Mouse (Mus musculus): ENCODE data around the gene Znfx1. TPM values are rescaled to one million over a fixed set of nuclear protein-coding genes. Genes with fewer than 3 reads are reported as not detected.

Gene Znfx1
- 15.9 and 18.0 TPM in 2 replicates for total RNA-seq (2017)

DNA sequence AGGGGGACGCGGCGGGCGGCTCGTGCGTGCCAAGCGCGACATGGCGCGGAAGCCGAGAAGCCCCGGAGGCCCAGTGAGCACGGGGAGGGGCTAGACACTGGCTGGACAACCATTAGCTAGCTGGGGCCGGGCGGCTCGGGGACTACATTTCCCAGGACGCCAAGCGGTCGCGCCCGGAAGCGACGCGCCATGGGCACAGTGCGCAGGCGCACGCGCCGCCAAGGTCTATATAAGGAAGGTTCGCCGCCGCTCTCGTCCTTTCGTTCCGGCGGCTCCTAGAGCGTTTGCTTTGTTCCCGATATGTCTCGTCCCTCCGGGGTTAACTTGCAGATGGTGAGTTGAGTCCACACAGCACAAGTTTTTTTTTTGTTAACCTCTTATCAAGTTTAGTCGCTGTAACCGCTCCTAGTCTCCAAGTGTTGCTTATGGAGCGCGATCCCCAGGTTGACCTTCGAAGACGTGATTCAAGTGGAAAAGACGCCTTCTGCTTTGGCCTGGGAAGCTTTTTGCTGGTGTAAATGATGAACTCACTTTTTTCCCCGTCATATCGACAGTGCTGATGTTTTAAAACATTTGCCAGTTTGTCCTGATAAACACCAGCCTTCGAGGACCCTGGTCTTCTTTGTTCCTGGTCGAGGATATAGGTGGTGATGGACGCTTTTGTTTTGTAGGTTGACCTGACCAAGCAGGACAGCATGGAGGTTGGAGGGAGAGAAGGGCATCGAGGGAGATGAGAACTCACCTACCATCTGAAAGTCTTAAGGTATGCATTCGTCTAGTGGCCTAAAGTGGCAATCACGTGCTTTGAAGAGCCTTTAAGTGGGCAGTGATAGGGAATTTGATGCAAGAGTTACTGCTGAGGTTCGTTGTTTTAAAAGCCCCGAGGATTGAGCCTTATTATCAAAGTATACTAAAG lies at the start of gene Znfx1:
Znfx1 (minus strand) TSS at position 51 of the 916 bp plus-strand sequence.
- peak; percentile 71 for ATAC-seq (replicated peaks; ENCODE audit: low read depth, poor library complexity, severe bottlenecking)

DNA sequence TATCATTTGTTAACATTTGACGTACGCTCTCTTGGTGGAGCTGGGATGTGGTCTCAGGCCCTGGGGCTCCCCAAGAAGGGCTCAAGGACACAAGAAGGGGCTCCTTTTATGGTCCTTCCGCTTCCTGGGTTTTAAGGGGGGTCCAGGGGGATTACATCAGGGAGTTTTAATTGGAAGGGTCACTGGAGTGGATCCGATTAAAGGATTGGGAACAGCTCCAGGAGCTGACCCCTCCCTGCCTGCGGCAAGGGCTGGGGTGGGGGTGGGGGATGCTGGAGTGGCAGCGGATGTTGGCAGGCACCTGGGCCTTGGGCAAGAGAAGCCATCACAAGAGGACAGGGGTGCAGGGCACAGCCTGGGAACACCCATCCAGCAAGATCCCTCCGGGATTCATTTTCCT lies 49.4 kb upstream of the Znfx1 start:
- no peak for ATAC-seq (replicated peaks; ENCODE audit: low read depth, poor library complexity, severe bottlenecking)

DNA sequence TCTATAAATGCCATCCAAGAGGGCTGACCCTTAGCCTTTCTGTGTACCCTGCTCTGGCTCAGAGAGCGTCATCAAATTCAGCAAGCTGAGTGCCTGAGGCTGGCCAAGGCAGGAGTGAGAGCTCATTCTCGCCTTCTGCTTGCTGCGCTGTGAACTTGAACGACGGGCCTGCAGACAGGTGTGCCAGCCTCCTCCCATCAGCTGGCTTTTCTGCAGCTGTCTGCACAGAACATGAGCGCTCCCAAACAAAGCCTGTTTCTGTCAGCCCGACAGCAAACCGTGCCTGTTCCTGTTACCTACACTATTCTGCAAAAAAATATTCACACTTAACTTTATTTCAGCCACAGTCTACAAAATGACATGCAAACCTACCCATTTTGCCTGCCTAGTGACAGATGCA lies 46.7 kb upstream of the Znfx1 start:
- ATAC-seq (replicated peaks; ENCODE audit: low read depth, poor library complexity, severe bottlenecking), result no peak

DNA sequence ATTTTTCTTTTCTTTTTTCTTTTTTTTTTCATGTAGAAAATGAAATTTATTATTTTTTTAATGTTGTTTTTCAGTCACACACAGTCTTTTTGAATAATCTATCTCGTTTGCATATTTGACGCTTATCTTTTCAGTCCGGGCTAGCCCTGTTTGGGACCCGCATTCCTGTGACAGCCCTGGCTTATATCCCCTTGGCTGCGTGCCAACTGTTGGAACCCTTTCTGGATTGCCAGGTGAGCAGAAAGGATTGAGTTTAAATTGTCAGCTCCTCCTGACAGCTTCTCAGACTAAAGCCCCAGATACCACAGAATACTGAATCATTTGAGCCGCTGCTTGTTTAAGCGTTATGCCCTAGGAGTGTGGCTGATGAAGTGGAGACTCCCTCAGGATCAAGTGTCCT lies 40.7 kb upstream of the Znfx1 start:
- ATAC-seq (replicated peaks; ENCODE audit: low read depth, poor library complexity, severe bottlenecking), result no peak

DNA sequence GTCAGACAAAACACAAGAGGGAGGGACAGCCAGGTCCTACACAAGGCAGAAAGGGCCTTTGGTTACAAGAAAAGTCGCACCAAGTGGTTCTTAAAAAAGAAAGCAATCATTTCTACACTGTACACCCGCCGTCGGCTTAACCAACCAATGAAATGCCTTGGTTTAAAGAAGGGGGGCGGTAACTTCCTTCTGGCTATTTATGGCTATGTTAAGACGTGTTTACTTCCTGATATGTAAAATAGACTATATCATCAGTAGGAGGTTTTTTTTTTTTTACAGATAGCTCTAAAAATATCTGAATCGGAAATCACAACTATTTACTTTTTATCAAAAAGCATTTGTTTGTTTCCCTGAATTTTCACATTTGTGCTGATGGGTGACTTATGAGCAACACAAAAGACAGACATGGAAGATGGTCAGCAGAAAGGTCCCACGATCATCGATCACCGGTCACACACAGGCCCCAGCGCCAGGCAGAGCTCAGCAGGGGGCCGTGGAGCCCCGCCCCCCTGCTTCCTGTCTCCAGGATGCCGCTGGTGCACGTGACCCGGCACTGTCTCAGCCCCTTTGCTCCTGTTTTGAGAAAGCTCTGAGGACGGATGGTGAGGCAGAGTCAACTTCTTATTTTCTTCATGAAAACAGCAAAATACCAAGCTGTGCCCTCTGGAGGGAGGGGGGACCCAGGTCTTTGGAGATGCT lies 39.1 kb upstream of the Znfx1 start:
- ATAC-seq (replicated peaks; ENCODE audit: low read depth, poor library complexity, severe bottlenecking), result peak; percentile 92

DNA sequence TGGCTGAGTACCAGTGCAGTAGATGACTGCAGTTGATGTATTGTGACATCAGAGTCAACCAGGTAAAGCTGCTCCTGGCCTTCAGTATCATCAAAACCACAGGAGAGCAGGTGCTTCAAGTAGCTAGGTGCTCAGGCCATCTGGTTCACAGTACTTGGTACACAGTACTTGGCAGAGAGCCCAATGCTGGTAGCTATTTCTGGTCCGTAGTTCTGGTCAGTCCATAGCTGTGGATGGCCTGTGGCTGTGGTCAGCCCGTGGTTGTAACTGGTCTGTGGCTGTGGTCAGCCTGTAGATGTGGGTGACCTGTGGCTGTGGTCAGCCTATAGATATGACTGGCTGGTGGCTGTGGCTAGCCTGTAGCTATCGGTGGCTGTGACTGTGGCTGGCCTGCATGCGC lies 31.9 kb upstream of the Znfx1 start:
- peak; percentile 36 for ATAC-seq (replicated peaks; ENCODE audit: low read depth, poor library complexity, severe bottlenecking)

DNA sequence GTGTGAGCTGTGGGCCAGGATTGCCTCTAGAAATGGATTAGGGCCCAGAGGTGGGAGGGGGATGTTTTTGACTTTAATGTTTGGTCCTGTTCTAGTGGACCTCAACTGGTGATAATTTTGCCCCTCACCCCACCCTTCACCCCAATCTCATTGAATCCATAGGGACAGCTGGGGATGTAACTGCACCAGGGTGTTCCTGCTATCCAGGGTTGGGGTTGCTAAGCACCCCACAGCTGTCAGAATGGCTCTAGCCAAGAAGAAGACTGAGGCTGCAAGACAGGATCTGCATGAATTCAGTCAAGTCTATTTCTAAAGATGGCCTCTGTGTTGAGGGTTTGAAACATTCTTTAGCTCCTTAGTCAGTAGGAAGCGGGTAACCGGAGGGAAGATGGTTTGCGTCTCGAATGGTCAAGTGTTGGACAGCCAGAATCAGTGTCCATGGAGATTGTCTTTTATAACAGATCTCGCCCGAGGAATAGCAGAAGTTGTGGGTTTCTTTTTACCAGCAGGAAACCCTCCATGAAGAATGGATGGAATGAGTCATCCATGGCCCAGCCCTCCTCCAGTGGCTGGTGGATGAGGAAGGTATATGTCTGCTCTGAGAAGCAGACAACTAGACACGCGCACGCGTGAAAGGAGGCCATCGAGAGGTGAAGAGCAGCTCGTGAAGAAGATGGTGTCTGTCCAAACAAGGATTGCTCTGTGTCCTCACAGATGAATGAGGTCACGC lies 30.5 kb upstream of the Znfx1 start:
- peak; percentile 96 for ATAC-seq (replicated peaks; ENCODE audit: low read depth, poor library complexity, severe bottlenecking)

DNA sequence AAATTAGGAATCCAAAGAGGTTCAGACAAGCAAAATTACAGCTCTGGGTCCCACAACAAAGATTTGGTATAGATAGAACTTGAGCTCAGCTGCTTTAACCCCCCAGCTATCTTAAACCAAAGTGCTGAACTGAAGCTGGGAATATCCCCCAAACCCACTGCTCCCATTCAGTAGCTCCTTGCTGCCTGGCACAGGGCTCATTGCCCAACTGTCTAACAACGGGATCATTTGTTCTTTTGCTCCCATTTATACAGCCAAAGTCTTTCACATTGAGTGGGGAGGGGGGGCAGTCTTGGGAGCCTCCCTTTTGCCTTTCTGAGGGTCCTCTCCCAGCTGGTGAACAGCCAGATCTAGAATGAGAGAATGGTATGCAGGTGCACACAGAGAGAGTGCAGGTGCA lies 27.5 kb upstream of the Znfx1 start:
- ATAC-seq (replicated peaks; ENCODE audit: low read depth, poor library complexity, severe bottlenecking), result no peak

DNA sequence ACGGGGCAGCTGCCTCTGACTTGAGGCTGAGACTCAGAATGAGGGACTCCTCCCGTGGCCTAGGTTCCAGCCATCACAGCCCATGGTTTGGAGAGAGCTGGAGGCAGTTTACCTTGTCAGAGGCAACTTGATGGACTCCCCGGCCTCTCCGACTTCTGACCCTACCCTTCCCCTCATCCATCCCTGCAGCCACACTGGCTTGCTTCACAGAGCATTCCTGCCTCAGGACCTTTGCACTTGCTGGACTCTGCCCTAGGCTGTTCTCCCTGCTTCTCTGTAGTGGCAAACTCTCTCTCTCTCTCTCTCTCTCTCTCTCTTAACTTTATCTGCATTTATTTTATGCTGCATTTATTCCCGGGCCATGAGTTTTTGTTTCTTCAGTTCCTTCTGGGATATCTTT lies 24.0 kb upstream of the Znfx1 start:
- no peak for ATAC-seq (replicated peaks; ENCODE audit: low read depth, poor library complexity, severe bottlenecking)

DNA sequence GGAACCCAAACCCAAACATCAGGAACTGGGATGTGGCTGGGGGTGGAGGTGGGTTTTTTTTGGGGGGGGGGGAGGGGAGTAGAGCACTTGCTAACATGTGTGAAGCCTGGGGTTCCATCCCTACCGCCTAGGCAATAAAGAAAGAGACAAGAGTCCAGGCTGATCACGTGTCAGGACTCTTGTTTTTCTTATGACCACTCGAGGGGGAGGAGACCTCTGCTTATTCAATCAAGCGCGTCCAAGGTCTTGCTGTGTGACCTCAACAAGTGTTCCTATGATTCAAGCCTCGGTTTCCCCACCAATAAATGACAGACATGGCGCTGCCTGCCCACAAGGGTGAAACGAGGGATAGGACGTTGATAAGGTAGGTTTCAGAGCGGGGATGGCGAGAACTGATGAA lies 23.3 kb upstream of the Znfx1 start:
- ATAC-seq (replicated peaks; ENCODE audit: low read depth, poor library complexity, severe bottlenecking), result no peak

DNA sequence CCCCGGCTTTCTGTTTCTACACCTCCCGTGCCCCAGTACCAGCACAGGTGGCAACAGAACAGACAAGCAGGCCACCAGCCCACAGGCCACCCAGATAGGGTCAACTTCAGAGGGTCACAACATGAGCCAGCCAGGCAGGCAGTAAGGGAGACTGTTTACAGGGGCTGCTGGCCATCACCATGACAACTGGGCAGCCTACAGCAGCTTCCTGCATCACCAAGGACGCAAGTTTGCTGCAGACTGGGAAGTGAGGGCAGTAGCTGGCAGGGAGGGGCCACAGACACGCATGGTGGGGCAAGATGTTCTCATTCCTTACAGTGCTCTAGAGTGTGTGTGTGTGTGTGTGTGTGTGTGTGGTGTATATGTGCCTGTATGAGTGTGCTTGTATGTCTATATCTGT lies 18.8 kb upstream of the Znfx1 start:
- peak; percentile 94 for ATAC-seq (replicated peaks; ENCODE audit: low read depth, poor library complexity, severe bottlenecking)

DNA sequence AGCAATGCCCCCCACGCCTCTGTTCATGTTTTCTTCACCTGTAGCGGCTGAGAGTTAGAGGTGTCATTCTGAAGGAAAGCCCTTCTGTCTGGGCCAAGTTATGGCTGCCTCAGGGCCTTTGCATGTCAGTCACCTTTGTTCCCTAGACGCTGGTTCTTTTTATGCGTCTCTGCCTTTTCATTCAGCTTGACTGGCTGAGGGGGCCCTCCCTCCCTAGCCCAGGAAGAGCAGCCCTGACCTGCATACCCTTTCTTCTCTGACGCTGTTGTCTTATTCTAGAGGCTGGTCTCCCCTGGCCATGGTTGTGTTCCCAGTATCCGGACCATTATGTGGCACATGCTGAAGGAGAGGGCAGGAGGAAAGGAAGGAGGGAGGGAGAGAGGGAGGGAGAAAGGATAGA lies 18.3 kb upstream of the Znfx1 start:
- no peak for ATAC-seq (replicated peaks; ENCODE audit: low read depth, poor library complexity, severe bottlenecking)

DNA sequence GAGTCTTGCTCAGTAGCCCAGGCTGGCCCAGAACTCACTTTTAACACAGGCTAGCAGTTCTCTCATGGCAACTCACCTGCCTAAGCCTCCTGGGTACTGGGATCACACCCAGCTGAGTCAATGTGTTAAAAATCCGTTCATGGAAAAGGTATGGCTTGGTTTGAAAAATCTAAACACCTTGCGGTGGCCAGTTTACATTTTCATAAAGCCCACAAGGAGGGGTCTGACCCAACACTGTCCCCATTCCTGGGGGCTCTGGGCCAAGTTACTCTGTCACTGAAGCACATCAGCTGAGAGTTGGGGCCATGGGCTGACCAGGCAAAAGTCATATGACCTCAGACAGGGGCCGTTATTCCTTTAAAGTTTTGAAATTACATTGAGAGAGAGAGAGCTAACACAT lies 17.6 kb upstream of the Znfx1 start:
- no peak for ATAC-seq (replicated peaks; ENCODE audit: low read depth, poor library complexity, severe bottlenecking)

DNA sequence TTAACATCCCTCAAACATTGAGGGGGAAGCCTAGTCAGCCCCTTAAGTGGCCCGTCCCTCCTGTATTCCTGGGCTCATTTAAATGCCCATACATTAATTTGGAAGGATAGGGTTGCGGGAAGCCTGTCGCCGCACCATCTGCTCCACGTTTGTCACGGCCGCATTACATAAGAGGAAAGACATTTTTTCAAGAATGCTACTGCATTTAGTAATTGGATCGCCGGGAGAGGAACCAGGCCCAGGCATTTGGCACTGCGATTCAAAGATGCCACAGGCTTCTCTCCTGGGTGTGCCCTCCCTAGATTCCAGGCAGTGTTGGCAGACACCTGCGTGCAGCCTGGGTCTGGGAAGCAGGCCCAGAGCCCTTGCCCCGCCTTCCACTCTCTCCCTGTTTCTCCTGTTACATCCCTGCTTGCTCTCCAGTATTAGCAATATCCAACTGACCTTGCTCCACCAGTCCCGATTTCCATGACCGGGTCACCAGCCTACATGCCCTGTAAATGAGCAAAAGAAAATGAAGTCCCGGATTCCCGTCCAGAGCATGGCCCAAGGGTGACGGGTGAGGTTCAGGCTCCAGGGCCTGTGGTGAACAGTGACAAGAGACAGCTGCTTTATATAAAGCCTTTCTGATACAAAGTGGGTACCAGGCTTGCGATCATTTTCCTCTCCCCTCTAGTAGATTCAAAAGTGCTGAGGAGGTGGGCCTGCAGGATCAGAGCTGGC lies 16.9 kb upstream of the Znfx1 start:
- no peak for ATAC-seq (replicated peaks; ENCODE audit: low read depth, poor library complexity, severe bottlenecking)

DNA sequence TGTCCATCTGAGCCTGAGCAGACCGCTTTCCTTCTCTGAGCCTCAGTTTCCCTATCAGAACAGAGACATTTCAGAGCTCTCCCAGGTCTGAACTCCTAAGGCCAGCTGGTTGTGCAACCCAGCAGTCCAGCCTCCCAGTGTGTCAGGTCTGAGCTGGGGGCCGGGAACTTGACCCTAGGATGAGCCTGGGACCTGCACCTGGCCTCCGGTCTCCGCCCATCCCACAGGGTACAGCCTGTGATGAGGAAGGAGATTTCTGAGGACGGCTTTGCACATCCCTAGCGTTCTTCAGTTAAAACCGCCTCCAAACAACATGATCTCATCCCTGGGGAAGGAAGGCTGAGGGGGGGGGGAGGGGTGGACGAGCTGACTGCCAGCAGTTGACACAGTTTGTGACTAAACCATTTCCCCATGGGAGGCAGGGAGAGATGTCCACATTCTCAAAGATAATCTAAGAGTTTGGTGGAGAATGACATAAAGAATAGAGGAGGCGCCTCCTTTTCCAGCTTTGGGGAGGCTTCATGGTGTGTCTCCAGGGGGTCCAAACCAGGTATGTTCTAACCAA lies 16.2 kb upstream of the Znfx1 start:
- ATAC-seq (replicated peaks; ENCODE audit: low read depth, poor library complexity, severe bottlenecking), result no peak

DNA sequence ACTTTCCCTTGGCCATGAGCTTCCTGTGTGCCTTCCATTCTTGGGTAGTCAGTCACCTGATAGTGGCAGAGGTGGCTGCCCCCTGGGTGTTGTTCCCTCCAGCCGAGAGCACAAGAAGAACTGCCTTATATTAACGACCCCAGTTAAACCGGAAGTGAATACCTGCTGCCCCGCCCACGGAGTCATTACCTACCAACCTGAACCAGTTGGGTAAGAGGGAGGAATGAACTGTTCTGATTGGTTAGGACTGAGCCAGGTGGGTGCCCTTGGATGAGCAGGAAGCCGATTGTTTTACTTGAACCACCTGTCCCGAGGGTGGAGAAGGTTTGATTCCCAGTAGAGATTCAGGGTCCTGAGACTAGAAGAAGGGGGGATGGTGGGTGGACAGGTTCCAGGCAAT lies 15.7 kb upstream of the Znfx1 start:
- no peak for ATAC-seq (replicated peaks; ENCODE audit: low read depth, poor library complexity, severe bottlenecking)

DNA sequence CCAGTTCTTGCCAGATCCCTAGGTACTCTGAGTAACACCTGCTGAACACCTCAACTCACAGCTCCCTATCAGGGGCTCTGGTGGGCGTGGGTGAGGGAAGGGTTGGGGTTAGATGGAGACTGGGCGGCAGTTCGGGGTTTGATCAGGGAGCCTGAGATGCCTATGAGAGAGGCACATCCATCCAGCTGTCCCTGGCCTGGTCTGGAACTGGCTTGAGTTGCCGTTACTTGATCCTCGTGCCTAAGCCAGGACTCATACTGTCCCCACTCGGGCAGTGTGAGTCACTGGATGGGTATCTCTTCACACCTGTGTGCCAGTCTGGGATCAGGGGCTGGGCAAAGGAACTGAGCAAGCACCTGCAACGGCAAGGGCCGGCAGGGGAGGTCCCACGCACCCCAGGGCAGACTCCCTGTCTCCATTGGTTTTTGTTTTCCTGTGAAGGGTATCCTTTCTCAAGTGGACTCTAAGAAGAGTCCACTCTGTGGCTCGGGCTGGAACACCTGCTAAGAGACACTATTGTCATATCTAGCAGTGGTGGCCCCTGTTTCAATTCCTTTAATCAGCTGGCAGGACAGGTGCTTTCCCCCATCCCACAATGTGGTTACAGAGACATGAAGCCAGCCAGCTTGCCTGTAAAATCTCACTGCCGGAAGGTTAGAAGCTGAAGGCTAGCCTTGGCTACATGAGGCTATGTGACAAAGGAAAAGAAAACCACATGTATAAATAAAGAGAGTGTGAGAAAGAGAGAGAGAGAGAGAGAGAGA lies 14.6 kb upstream of the Znfx1 start:
- no peak for ATAC-seq (replicated peaks; ENCODE audit: low read depth, poor library complexity, severe bottlenecking)

DNA sequence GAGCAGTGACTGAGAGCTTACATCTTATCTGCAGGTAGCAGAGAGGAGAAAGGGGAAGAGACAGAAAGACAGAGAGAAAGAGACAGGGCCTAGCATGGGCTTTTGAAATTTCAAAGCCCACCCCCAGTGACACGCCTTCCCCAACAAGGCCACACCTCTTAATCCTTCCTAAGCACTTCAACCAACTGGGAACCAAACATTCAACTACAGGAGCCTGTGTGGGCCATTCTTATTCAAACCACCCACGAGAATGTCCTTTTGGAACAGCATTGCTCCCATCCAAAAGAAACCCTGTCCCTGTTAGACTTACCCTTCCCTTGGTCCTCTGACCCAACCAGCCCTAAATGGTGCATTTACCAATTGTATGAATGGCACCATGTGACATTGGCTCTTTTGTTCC lies 13.9 kb upstream of the Znfx1 start:
- ATAC-seq (replicated peaks; ENCODE audit: low read depth, poor library complexity, severe bottlenecking), result no peak

DNA sequence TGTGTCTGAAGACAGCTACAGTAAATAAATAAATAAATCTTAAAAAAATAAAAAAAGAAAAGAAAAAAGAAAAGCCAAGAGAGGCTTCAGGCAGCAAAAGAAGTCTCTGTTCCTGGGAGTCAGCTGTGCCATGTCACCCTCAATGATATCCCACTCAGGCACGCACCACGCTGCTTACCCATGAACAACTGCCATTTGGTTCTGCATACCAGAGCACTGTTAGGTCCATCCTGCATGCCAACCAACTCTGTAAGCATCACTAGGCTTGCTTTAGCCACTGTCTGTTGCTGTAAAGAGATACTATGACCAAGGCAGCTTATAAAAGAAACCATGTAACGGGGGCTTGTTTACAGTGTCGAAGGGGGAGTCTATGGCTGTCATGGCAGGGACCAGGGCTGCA lies 13.5 kb upstream of the Znfx1 start:
- no peak for ATAC-seq (replicated peaks; ENCODE audit: low read depth, poor library complexity, severe bottlenecking)

Data from common myeloid progenitor, adult 5-6 weeks (primary cell).